Mouse (Mus musculus): Measurements from ENCODE around the gene Kat7. TPM values are rescaled to one million over a fixed set of nuclear protein-coding genes. Genes with fewer than 3 reads are reported as not detected.

Kat7 gene
- polyA plus RNA-seq, 1 experiment from 2014 or later: 80.1 TPM

- Histone ChIP-seq H3K4me1 (ENCODE audit: control insufficient read depth, insufficient read depth, low read length) (0 out of 2 replicates have a peak, but pooled peaks cover 5% of the 10 kb centered on the region), H3K4me3 (ENCODE audit: low read length) (peak overlapping the region; percentile 64), H3K9ac (ENCODE audit: low read depth, low read length) (peak overlapping the region; percentile 73), H3K27me3 (ENCODE audit: control insufficient read depth, insufficient read depth, low read length) (no peaks in the 10 kb centered on the region), H3K4me2 (replicated peaks; ENCODE audit: low read depth, low read length) (peak overlapping the region; percentile 96), H3K36me3 (ENCODE audit: control insufficient read depth, insufficient read depth, low read length) (no peaks in the 10 kb centered on the region), H3K27ac (ENCODE audit: low read depth, low read length) (no peak overlapping the region), H3K9me3 (ENCODE audit: control insufficient read depth, low read length) (no peaks in the 10 kb centered on the region)
- ATAC-seq (ENCODE audit: low FRiP score, low TSS enrichment): peak; percentile 68
- WGBS: 1% methylated on average over 26 of the region's 26 CpGs
Observed at GRCm38 (mm10) chr11:95258490-95258889, 51.6 kb downstream of the Kat7 start.

GRCm38 (mm10) chr11:95257930-95258329 lies 52.1 kb downstream of the Kat7 start:
- H3K4me3 ChIP-seq (ENCODE audit: low read length): no peak overlapping the region
- no peaks in the 10 kb centered on the region for H3K27me3 ChIP-seq (ENCODE audit: control insufficient read depth, insufficient read depth, low read length)
- no peak overlapping the region for H3K27ac ChIP-seq (ENCODE audit: low read depth, low read length)
- H3K4me2 ChIP-seq (replicated peaks; ENCODE audit: low read depth, low read length): no peak overlapping the region
- 50% methylated on average over 4 of the region's 4 CpGs for WGBS
- no peak for ATAC-seq (ENCODE audit: low FRiP score, low TSS enrichment)
- no peak overlapping the region for H3K9ac ChIP-seq (ENCODE audit: low read depth, low read length)
- no peaks in the 10 kb centered on the region for H3K36me3 ChIP-seq (ENCODE audit: control insufficient read depth, insufficient read depth, low read length)
- 0 out of 2 replicates have a peak, but pooled peaks cover 5% of the 10 kb centered on the region for H3K4me1 ChIP-seq (ENCODE audit: control insufficient read depth, insufficient read depth, low read length)
- no peaks in the 10 kb centered on the region for H3K9me3 ChIP-seq (ENCODE audit: control insufficient read depth, low read length)

DNA sequence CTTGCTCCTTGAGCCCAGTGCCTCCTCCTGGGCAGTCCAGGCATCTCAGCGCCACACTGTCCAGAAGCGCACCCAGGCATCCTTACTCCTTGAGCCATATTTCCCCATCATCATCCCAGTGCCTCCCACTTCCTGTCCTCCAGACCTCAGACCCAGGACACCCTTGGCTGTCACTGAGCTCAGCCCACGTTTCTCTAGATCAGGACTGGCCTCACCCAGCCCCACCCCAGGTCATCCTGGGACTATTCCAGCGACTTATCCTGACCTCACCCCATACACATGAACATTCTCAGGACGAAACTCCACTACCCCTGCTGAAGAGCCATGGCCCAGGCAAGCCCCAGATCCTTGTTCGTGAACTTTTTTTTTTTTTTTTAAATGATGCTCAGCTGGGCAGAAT lies 54.3 kb downstream of the Kat7 start:
- 0 out of 2 replicates have a peak, but pooled peaks cover 5% of the 10 kb centered on the region for H3K4me1 ChIP-seq (ENCODE audit: control insufficient read depth, insufficient read depth, low read length)
- WGBS: 73% methylated on average over 6 of the region's 6 CpGs
- no peaks in the 10 kb centered on the region for H3K27me3 ChIP-seq (ENCODE audit: control insufficient read depth, insufficient read depth, low read length)
- no peak overlapping the region for H3K27ac ChIP-seq (ENCODE audit: low read depth, low read length)
- H3K36me3 ChIP-seq (ENCODE audit: control insufficient read depth, insufficient read depth, low read length): no peaks in the 10 kb centered on the region
- H3K9me3 ChIP-seq (ENCODE audit: control insufficient read depth, low read length): no peaks in the 10 kb centered on the region
- no peak overlapping the region for H3K4me2 ChIP-seq (replicated peaks; ENCODE audit: low read depth, low read length)
- no peak overlapping the region for H3K4me3 ChIP-seq (ENCODE audit: low read length)
- H3K9ac ChIP-seq (ENCODE audit: low read depth, low read length): no peak overlapping the region
- no peak for ATAC-seq (ENCODE audit: low FRiP score, low TSS enrichment)

DNA sequence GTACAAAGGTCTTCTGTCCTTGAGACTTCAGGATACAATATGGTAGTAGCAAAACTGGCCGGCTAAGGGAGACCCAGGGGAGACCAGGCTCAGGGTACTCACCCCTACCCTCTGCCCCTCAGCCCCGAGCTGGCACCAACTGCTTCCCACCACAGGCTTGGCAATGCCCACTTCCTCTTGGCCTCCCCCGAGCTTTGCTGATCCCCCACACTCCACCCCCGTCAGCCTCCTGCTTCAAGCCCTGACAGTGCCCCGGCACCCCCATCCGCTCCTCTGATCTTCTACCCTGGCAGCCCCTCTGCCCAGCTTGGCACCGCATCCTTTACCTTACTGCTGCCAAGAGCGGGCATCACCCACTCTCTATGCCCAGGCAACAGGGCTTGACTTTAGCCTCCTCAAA lies 55.9 kb downstream of the Kat7 start:
- no peak overlapping the region for H3K9ac ChIP-seq (ENCODE audit: low read depth, low read length)
- WGBS: 88% methylated on average over 8 of the region's 8 CpGs

GRCm38 (mm10) chr11:95252104-95252503 lies 57.9 kb downstream of the Kat7 start:
- no peak overlapping the region for H3K4me3 ChIP-seq (ENCODE audit: low read length)
- no peaks in the 10 kb centered on the region for H3K36me3 ChIP-seq (ENCODE audit: control insufficient read depth, insufficient read depth, low read length)
- peaks cover 2% of the 10 kb centered on the region; the same call in 1 of the 2 replicates for H3K9me3 ChIP-seq (ENCODE audit: control insufficient read depth, low read length)
- no peak overlapping the region for H3K4me2 ChIP-seq (replicated peaks; ENCODE audit: low read depth, low read length)
- 84% methylated on average over 6 of the region's 6 CpGs for WGBS
- H3K27ac ChIP-seq (ENCODE audit: low read depth, low read length): no peak overlapping the region
- ATAC-seq (ENCODE audit: low FRiP score, low TSS enrichment): 0 out of 2 replicates have a peak, but pooled peaks have one; percentile 11
- H3K9ac ChIP-seq (ENCODE audit: low read depth, low read length): no peak overlapping the region
- no peaks in the 10 kb centered on the region for H3K4me1 ChIP-seq (ENCODE audit: control insufficient read depth, insufficient read depth, low read length)
- H3K27me3 ChIP-seq (ENCODE audit: control insufficient read depth, insufficient read depth, low read length): no peaks in the 10 kb centered on the region

More for the DNA sequence above, 55.9 kb downstream of the Kat7 start:
- 0 out of 2 replicates have a peak, but pooled peaks cover 5% of the 10 kb centered on the region for H3K4me1 ChIP-seq (ENCODE audit: control insufficient read depth, insufficient read depth, low read length)
- no peaks in the 10 kb centered on the region for H3K27me3 ChIP-seq (ENCODE audit: control insufficient read depth, insufficient read depth, low read length)
- H3K4me3 ChIP-seq (ENCODE audit: low read length): no peak overlapping the region
- no peak overlapping the region for H3K4me2 ChIP-seq (replicated peaks; ENCODE audit: low read depth, low read length)
- no peak for ATAC-seq (ENCODE audit: low FRiP score, low TSS enrichment)
- no peak overlapping the region for H3K27ac ChIP-seq (ENCODE audit: low read depth, low read length)
- H3K36me3 ChIP-seq (ENCODE audit: control insufficient read depth, insufficient read depth, low read length): no peaks in the 10 kb centered on the region
- no peaks in the 10 kb centered on the region for H3K9me3 ChIP-seq (ENCODE audit: control insufficient read depth, low read length)

GRCm38 (mm10) chr11:95251295-95251694 lies 58.8 kb downstream of the Kat7 start:
- Histone ChIP-seq H3K27me3 (ENCODE audit: control insufficient read depth, insufficient read depth, low read length) (no peaks in the 10 kb centered on the region), H3K9me3 (ENCODE audit: control insufficient read depth, low read length) (peaks cover 2% of the 10 kb centered on the region; the same call in 1 of the 2 replicates), H3K4me2 (replicated peaks; ENCODE audit: low read depth, low read length) (no peak overlapping the region), H3K9ac (ENCODE audit: low read depth, low read length) (no peak overlapping the region), H3K4me1 (ENCODE audit: control insufficient read depth, insufficient read depth, low read length) (no peaks in the 10 kb centered on the region), H3K4me3 (ENCODE audit: low read length) (no peak overlapping the region), H3K27ac (ENCODE audit: low read depth, low read length) (no peak overlapping the region), H3K36me3 (ENCODE audit: control insufficient read depth, insufficient read depth, low read length) (no peaks in the 10 kb centered on the region)
- no peak for ATAC-seq (ENCODE audit: low FRiP score, low TSS enrichment)
- WGBS: 6% methylated on average over 11 of the region's 11 CpGs

DNA sequence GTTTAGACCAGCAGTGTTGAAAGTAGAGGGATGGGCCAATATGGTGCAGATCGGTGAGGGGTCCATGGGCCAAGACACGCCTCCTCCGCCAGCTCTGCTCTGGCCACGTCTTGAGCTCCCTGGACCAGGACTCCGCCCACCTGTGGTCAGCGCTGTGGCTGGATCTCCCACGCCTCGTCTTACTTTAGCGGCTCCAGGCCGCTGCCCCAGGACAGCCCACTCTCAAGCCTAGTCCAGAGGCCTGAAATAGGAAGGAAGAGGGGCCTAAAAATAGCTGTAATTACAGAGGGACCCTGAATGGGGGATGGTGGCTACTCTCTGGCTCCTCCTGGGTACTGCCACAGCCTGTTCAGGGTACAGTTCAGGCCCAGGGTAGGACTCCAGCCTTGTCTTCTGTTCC lies 59.9 kb downstream of the Kat7 start:
- WGBS: 35% methylated on average over 10 of the region's 10 CpGs
- ATAC-seq (ENCODE audit: low FRiP score, low TSS enrichment): peak; percentile 42; the same call in 1 of the 2 replicates

DNA sequence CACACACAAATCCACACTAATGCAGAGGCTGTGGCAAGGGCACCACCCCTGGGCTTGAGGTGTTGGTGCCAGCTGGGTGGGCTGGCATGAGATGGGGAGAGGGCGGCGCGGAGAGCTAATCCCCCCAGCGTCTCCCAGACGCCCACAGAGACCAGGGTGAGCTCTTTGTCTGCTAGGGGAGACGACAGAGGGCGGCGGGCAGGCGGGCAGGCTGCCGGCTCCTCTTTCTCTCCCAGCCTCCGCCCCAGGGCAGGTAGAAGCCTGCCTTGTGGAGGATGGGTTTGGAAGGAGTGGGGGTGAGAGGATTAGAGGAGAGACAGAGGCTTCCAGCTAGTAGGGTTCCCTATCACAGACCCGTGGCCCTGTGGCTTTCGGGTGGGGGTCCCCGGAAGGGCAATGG lies 63.0 kb downstream of the Kat7 start:
- H3K4me3 ChIP-seq (ENCODE audit: low read length): no peak overlapping the region
- H3K4me1 ChIP-seq (ENCODE audit: control insufficient read depth, insufficient read depth, low read length): no peaks in the 10 kb centered on the region
- no peaks in the 10 kb centered on the region for H3K36me3 ChIP-seq (ENCODE audit: control insufficient read depth, insufficient read depth, low read length)
- ATAC-seq (ENCODE audit: low FRiP score, low TSS enrichment): no peak
- H3K9ac ChIP-seq (ENCODE audit: low read depth, low read length): no peak overlapping the region
- no peaks in the 10 kb centered on the region for H3K27me3 ChIP-seq (ENCODE audit: control insufficient read depth, insufficient read depth, low read length)
- H3K9me3 ChIP-seq (ENCODE audit: control insufficient read depth, low read length): peaks cover 2% of the 10 kb centered on the region; the same call in 1 of the 2 replicates
- no peak overlapping the region for H3K4me2 ChIP-seq (replicated peaks; ENCODE audit: low read depth, low read length)
- 64% methylated on average over 13 of the region's 14 CpGs for WGBS
- H3K27ac ChIP-seq (ENCODE audit: low read depth, low read length): no peak overlapping the region

More for the DNA sequence above, 59.9 kb downstream of the Kat7 start:
- H3K27ac ChIP-seq (ENCODE audit: low read depth, low read length): no peak overlapping the region
- no peaks in the 10 kb centered on the region for H3K4me1 ChIP-seq (ENCODE audit: control insufficient read depth, insufficient read depth, low read length)
- no peaks in the 10 kb centered on the region for H3K27me3 ChIP-seq (ENCODE audit: control insufficient read depth, insufficient read depth, low read length)
- no peak overlapping the region for H3K4me2 ChIP-seq (replicated peaks; ENCODE audit: low read depth, low read length)
- H3K9ac ChIP-seq (ENCODE audit: low read depth, low read length): no peak overlapping the region
- H3K36me3 ChIP-seq (ENCODE audit: control insufficient read depth, insufficient read depth, low read length): no peaks in the 10 kb centered on the region
- H3K9me3 ChIP-seq (ENCODE audit: control insufficient read depth, low read length): peaks cover 2% of the 10 kb centered on the region; the same call in 1 of the 2 replicates
- no peak overlapping the region for H3K4me3 ChIP-seq (ENCODE audit: low read length)

GRCm38 (mm10) chr11:95245456-95245855 lies 64.6 kb downstream of the Kat7 start:
- H3K9me3 ChIP-seq (ENCODE audit: control insufficient read depth, low read length): peaks cover 2% of the 10 kb centered on the region; the same call in 1 of the 2 replicates
- WGBS: 67% methylated on average over 7 of the region's 7 CpGs
- H3K27me3 ChIP-seq (ENCODE audit: control insufficient read depth, insufficient read depth, low read length): no peaks in the 10 kb centered on the region
- ATAC-seq (ENCODE audit: low FRiP score, low TSS enrichment): no peak
- no peak overlapping the region for H3K9ac ChIP-seq (ENCODE audit: low read depth, low read length)
- H3K27ac ChIP-seq (ENCODE audit: low read depth, low read length): no peak overlapping the region
- H3K4me3 ChIP-seq (ENCODE audit: low read length): no peak overlapping the region
- H3K36me3 ChIP-seq (ENCODE audit: control insufficient read depth, insufficient read depth, low read length): no peaks in the 10 kb centered on the region
- no peaks in the 10 kb centered on the region for H3K4me1 ChIP-seq (ENCODE audit: control insufficient read depth, insufficient read depth, low read length)
- H3K4me2 ChIP-seq (replicated peaks; ENCODE audit: low read depth, low read length): no peak overlapping the region

All from kidney, embryonic 14.5 days (tissue).